Mouse (Mus musculus) midbrain, postnatal 0 days (tissue): Measurements from ENCODE around the gene Hyls1. TPM values are rescaled to one million over a fixed set of nuclear protein-coding genes. Genes with fewer than 3 reads are reported as not detected.

Experiments used
- ATAC-seq: fragments of 200-750 bp; cut with Nextera tagmentation; 2 replicates; pipeline ENCODE4 v1.8.0; 2017; ENCODE audit warnings: moderate number of reproducible peaks, mild to moderate bottlenecking, moderate TSS enrichment, moderate library complexity; ENCODE audit not compliant: low FRiP score
- DNase-seq: peaks from one replicate; pipeline ENCODE4 v3.0.0-alpha.2; 2015; ENCODE audit warnings: low spot score
- H3K27ac ChIP-seq: fragments of 300-500 bp; sonication (generic); 2 replicates; pipeline ENCODE4 v1.5.1; 2014; ENCODE audit warnings: low read depth, mild to moderate bottlenecking, low read length, mixed read lengths
- H3K27me3 ChIP-seq: fragments of 300-500 bp; sonication (generic); 2 replicates; pipeline ENCODE4 v1.6.1; 2014; ENCODE audit warnings: low read length, control low read depth, mixed read lengths; ENCODE audit not compliant: insufficient read depth
- H3K36me3 ChIP-seq: fragments of 300-500 bp; sonication (generic); 2 replicates; pipeline ENCODE4 v1.6.1; 2014; ENCODE audit warnings: low read length, control low read depth, mixed read lengths; ENCODE audit not compliant: insufficient read depth
- H3K4me1 ChIP-seq: fragments of 300-500 bp; sonication (generic); 2 replicates; pipeline ENCODE4 v1.6.1; 2014; ENCODE audit warnings: mild to moderate bottlenecking, control low read depth, antibody characterized with exemption, low read length, mixed read lengths; ENCODE audit not compliant: insufficient read depth
- H3K4me2 ChIP-seq: fragments of 300-500 bp; sonication (generic); 2 replicates; pipeline ENCODE4 v1.6.1; 2014; ENCODE audit warnings: low read depth, mild to moderate bottlenecking, low read length, mixed read lengths; ENCODE audit not compliant: poor library complexity, severe bottlenecking
- H3K4me3 ChIP-seq: fragments of 300-500 bp; sonication (generic); 2 replicates; pipeline ENCODE4 v1.5.1; 2014; ENCODE audit warnings: low read depth, mild to moderate bottlenecking, low read length, moderate library complexity
- H3K9ac ChIP-seq: fragments of 300-500 bp; sonication (generic); replicated peaks from 2 replicates; pipeline ENCODE4 v1.6.1; 2014; ENCODE audit warnings: mild to moderate bottlenecking, low read length, moderate library complexity, mixed read lengths; ENCODE audit not compliant: poor library complexity, severe bottlenecking
- H3K9me3 ChIP-seq: fragments of 300-500 bp; sonication (generic); 2 replicates; pipeline ENCODE4 v1.6.1; 2016; ENCODE audit warnings: low read length, control low read depth
- CTCF ChIP-seq: IDR thresholded peaks from 2 replicates; pipeline ENCODE4 v1.5.1; 2016; ENCODE audit warnings: antibody characterized with exemption, mild to moderate bottlenecking
- WGBS: fragments of 180-500 bp; shearing (Covaris S2); extraction: QIAGEN DNeasy Blood & Tissue Kit; methylation state at CpG from one replicate; pipeline ENCODE4 v1.1.7; 2014; 5-methylcytosine and 5-hydroxymethylcytosine counted together
- polyA plus RNA-seq: library from polyadenylated mRNA; unstranded; fragments of >200 nt; fragmentation: Nextera tagmentation; extraction: Ambion mirVana; gene quantifications from 2 replicates; pipeline ENCODE4 v1.2.1, GENCODE M21; 2015
- total RNA-seq: library from RNA; depleted of rRNA; stranded (reverse); fragments of >200 nt; gene quantifications from 2 replicates; pipeline ENCODE4 v1.2.3, GENCODE M21; 2014; rRNA removed

The Hyls1 gene
- total and polyA plus RNA-seq, 2 experiments from 2014 or later, result 7.9 to 9.2 TPM

DNA sequence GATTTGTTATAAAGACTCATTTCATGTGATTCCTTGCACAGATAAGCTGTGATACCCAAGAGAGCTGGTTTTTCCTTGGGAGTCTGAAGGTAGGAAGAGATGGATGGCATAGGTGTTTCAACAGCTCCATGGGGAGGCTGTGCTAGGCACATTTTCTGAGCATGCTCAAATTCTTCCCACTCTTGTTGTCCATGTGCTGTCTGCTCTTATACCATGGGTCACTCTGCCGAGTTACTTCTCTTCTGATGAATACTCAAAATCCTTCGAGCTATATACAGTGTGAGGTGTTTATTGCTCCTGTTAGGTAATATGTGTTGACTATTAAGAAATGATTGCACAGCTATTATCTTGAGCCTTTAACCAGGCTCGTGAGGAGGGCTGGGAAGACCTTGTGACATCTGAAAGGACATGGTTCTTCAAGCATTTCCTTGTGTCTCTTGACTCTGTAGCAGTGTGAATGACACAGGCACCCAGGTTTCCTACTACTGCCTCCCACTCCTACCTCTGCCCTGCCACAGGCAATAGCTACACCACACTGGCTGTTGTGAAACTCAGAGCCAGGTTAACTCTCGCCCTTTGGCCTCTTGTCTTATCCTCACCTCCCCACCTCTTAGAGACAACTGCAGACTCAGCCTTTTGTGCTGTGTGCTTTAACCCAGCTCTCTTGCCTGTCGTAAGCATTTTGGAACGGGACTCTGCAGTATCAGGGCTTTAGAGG lies 49.4 kb downstream of the Hyls1 start:
- H3K4me1 ChIP-seq, result peaks cover 3% of the 10 kb centered on the region
- ATAC-seq (no peak), DNase-seq (no peak)
- H3K4me3 ChIP-seq, result no peak overlapping the region
- H3K9ac ChIP-seq, result no peak overlapping the region
- no peaks in the 10 kb centered on the region for H3K9me3 ChIP-seq
- H3K27me3 ChIP-seq, result no peaks in the 10 kb centered on the region
- H3K36me3 ChIP-seq, result no peaks in the 10 kb centered on the region
- TF ChIP-seq CTCF, result no peak
- no peak overlapping the region for H3K27ac ChIP-seq
- 86% methylated on average over 6 of the region's 6 CpGs for WGBS
- no peak overlapping the region for H3K4me2 ChIP-seq

- Histone ChIP-seq H3K4me3 (no peak within 1 kb of the TSS), H3K27me3 (no peaks in the 10 kb centered on the region)
These were observed 52.0 kb downstream of the Hyls1 start, which contains the start of gene Gm1113 for GRCm38 (mm10) chr9:35518169-35518568. Gm1113 (minus strand) TSS chr9:35518269.

GRCm38 (mm10) chr9:35516711-35517110 lies 53.5 kb downstream of the Hyls1 start:
- Histone ChIP-seq H3K9me3 (no peaks in the 10 kb centered on the region), H3K36me3 (no peaks in the 10 kb centered on the region), H3K27me3 (no peaks in the 10 kb centered on the region), H3K27ac (no peak overlapping the region), H3K4me1 (no peaks in the 10 kb centered on the region), H3K4me2 (no peak overlapping the region), H3K4me3 (no peak overlapping the region), H3K9ac (no peak overlapping the region)
- DNase-seq (no peak), ATAC-seq (no peak)
- 94% methylated on average over 16 of the region's 16 CpGs for WGBS
- TF ChIP-seq CTCF, result no peak

More at GRCm38 (mm10) chr9:35518169-35518568, 52.0 kb downstream of the Hyls1 start, which contains the start of gene Gm1113:
- Histone ChIP-seq H3K4me2 (no peak within 1 kb of the TSS), H3K9ac (no peak within 1 kb of the TSS), H3K36me3 (no peaks in the 10 kb centered on the region), H3K4me1 (no peaks in the 10 kb centered on the region), H3K9me3 (no peaks in the 10 kb centered on the region), H3K27ac (no peak within 1 kb of the TSS)
- TF ChIP-seq CTCF, result no peak
- DNase-seq, result no peak
- 76% methylated on average over 3 of the region's 3 CpGs for WGBS
- no peak for ATAC-seq

DNA sequence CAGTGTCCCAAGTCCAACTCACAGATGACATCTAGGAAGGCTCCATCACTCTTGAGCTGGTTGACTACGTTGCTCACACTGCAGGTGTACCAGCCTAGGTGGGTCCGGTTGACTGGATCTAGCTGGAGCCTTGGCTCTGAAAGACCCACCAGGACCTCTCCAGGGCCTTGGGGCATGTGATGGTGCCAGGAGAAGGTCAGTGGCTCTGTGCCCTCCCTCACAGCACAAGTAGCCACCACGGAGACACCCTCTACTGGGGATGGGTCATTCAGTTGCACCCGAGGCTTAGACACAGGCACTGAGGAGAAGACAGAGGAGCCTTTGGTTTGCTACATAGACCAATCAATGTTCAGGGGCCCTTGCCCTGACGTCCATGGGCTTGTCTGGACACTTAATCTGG lies 54.0 kb downstream of the Hyls1 start:
- Histone ChIP-seq H3K36me3 (no peaks in the 10 kb centered on the region), H3K27me3 (no peaks in the 10 kb centered on the region), H3K9me3 (no peaks in the 10 kb centered on the region), H3K4me2 (no peak overlapping the region), H3K4me3 (no peak overlapping the region), H3K27ac (no peak overlapping the region), H3K9ac (no peak overlapping the region), H3K4me1 (no peaks in the 10 kb centered on the region)
- ATAC-seq (no peak), DNase-seq (no peak)
- WGBS, result 90% methylated on average over 5 of the region's 5 CpGs
- TF ChIP-seq CTCF, result no peak

DNA sequence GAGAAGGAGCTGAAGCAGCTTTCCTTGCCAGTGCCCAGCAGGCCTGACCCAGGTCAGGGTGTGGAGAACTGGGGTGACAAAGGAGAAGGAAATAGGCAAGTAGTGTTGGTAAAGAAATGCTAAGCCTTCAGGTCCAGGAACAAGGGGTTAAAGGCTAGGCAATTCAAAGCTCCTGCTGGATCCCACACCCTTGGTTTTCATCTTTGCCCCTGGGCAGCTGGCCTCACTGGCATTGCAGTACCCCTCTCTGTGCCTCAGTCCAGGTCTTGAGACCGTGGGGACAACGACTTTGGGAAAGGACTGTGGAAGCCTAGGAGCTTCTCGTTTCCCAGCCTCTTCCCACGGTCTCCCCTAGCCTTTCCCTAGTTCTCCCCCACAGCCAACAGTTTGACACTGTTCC lies 56.3 kb downstream of the Hyls1 start:
- 86% methylated on average over 4 of the region's 4 CpGs for WGBS
- H3K4me3 ChIP-seq, result no peak overlapping the region
- no peak overlapping the region for H3K4me2 ChIP-seq
- H3K27ac ChIP-seq, result no peak overlapping the region
- DNase-seq (no peak), ATAC-seq (no peak)
- no peak for TF ChIP-seq CTCF
- H3K36me3 ChIP-seq, result no peaks in the 10 kb centered on the region
- H3K4me1 ChIP-seq, result no peaks in the 10 kb centered on the region
- H3K9ac ChIP-seq, result no peak overlapping the region
- no peaks in the 10 kb centered on the region for H3K27me3 ChIP-seq
- no peaks in the 10 kb centered on the region for H3K9me3 ChIP-seq

Other genes with a start within 250 kb of the Hyls1 start
- gene Cdon, start 149.3 kb downstream of the Hyls1 start, total RNA-seq, result 11.4 and 12.3 TPM in 2 replicates
- gene Cdon, start 149.3 kb downstream of the Hyls1 start, polyA plus RNA-seq, result 0.65 and 0.81 TPM in 2 replicates
- gene Gm1113, start 52.1 kb downstream of the Hyls1 start, total RNA-seq, result not detected in 2 replicates
- not detected in 2 replicates for gene Gm1113, start 52.1 kb downstream of the Hyls1 start, polyA plus RNA-seq
- gene Ddx25, start 11.9 kb downstream of the Hyls1 start, total RNA-seq, result 24.1 and 28.6 TPM in 2 replicates
- gene Ddx25, start 11.9 kb downstream of the Hyls1 start, polyA plus RNA-seq, result 28.5 and 28.7 TPM in 2 replicates
- 9.6 and 12.8 TPM in 2 replicates for gene Pus3, start 11.8 kb downstream of the Hyls1 start, total RNA-seq
- 13.3 and 14.2 TPM in 2 replicates for gene Pus3, start 11.8 kb downstream of the Hyls1 start, polyA plus RNA-seq
- 0.14 and 0.33 TPM in 2 replicates for gene Pate2, start 114 bp downstream of the Hyls1 start, total RNA-seq
- 0.42 and 0.54 TPM in 2 replicates for gene Pate2, start 114 bp downstream of the Hyls1 start, polyA plus RNA-seq
- gene Pate4, start 41.5 kb upstream of the Hyls1 start, total RNA-seq, result not detected in 2 replicates
- gene Pate4, start 41.5 kb upstream of the Hyls1 start, polyA plus RNA-seq, result not detected in 2 replicates
- gene Pate3, start 77.8 kb upstream of the Hyls1 start, total RNA-seq, result not detected in 2 replicates
- gene Pate3, start 77.8 kb upstream of the Hyls1 start, polyA plus RNA-seq, result not detected in 2 replicates
- not detected in 2 replicates for gene Pate1, start 117.0 kb upstream of the Hyls1 start, total RNA-seq
- not detected in 2 replicates for gene Pate1, start 117.0 kb upstream of the Hyls1 start, polyA plus RNA-seq
- gene Gm17677, start 170.7 kb upstream of the Hyls1 start, total RNA-seq, result not detected in 2 replicates
- not detected in 2 replicates for gene Gm17677, start 170.7 kb upstream of the Hyls1 start, polyA plus RNA-seq
- gene Gm17727, start 207.7 kb upstream of the Hyls1 start, total RNA-seq, result not detected in 2 replicates
- not detected in 2 replicates for gene Gm17727, start 207.7 kb upstream of the Hyls1 start, polyA plus RNA-seq
- not detected in 2 replicates for gene Gm27235, start 219.7 kb upstream of the Hyls1 start, total RNA-seq
- gene Gm27235, start 219.7 kb upstream of the Hyls1 start, polyA plus RNA-seq, result not detected in 2 replicates
- gene D730048I06Rik, start 219.7 kb upstream of the Hyls1 start, total RNA-seq, result not detected in 2 replicates
- not detected in 2 replicates for gene D730048I06Rik, start 219.7 kb upstream of the Hyls1 start, polyA plus RNA-seq